Mouse (Mus musculus) bone marrow macrophage, adult 2 months (primary cell): ENCODE measurements around the gene Rnf157. TPM values are rescaled to one million over a fixed set of nuclear protein-coding genes. Genes with fewer than 3 reads are reported as not detected.

ENCODE experiments used
- H3K27ac ChIP-seq: 2 replicates; pipeline ENCODE4 v1.5.1; 2012; ENCODE audit warnings: low read depth, low read length; ENCODE audit not compliant: insufficient read depth
- H3K4me1 ChIP-seq: 2 replicates; pipeline ENCODE4 v1.6.1; 2012; ENCODE audit warnings: low read length; ENCODE audit not compliant: control insufficient read depth, insufficient read depth
- H3K4me3 ChIP-seq: 2 replicates; pipeline ENCODE4 v1.5.1; 2012; ENCODE audit warnings: mild to moderate bottlenecking, low read length, moderate library complexity; ENCODE audit not compliant: insufficient read depth
- CTCF ChIP-seq: IDR thresholded peaks from 2 replicates; pipeline ENCODE4 v1.5.1; 2012; ENCODE audit warnings: low read depth, mild to moderate bottlenecking, low read length, moderate library complexity
- POLR2A ChIP-seq: IDR thresholded peaks from 2 replicates; pipeline ENCODE4 v1.6.1; 2012; ENCODE audit warnings: mild to moderate bottlenecking, low read depth, low read length, borderline replicate concordance
- polyA plus RNA-seq: library from polyadenylated mRNA; stranded (reverse); fragments of >200 nt; gene quantifications from 2 replicates; pipeline ENCODE4 v1.2.4, GENCODE M21; 2012; ENCODE audit not compliant: missing spikeins, insufficient read depth, insufficient read length

Gene Rnf157
- polyA plus RNA-seq, 1 experiment = 12.4 TPM

- no peak for TF ChIP-seq CTCF
- no peak for TF ChIP-seq POLR2A
- peaks cover 10% of the 10 kb centered on the region for H3K4me1 ChIP-seq
- H3K4me3 ChIP-seq = no peak overlapping the region
- H3K27ac ChIP-seq = no peak overlapping the region
These were observed 29.5 kb upstream of the Rnf157 start for GRCm38 (mm10) chr11:116442129-116442866.

- Histone ChIP-seq H3K27ac (no peak overlapping the region), H3K4me1 (peaks cover 18% of the 10 kb centered on the region)
These were observed 27.7 kb upstream of the Rnf157 start for GRCm38 (mm10) chr11:116440408-116441068.

GRCm38 (mm10) chr11:116439269-116440240 is 26.7 kb upstream of the Rnf157 start:
- Histone ChIP-seq H3K27ac (no peak overlapping the region), H3K4me3 (no peak overlapping the region), H3K4me1 (peaks cover 18% of the 10 kb centered on the region)
- TF ChIP-seq CTCF = no peak

More at GRCm38 (mm10) chr11:116440408-116441068, 27.7 kb upstream of the Rnf157 start:
- no peak overlapping the region for H3K4me3 ChIP-seq
- TF ChIP-seq CTCF (no peak), POLR2A (no peak)

- no peak for TF ChIP-seq POLR2A
- no peak for TF ChIP-seq CTCF
- Histone ChIP-seq H3K4me1 (peaks cover 21% of the 10 kb centered on the region), H3K27ac (peak overlapping the region; percentile 86), H3K4me3 (peak overlapping the region; percentile 38)
These were observed 24.7 kb upstream of the Rnf157 start for GRCm38 (mm10) chr11:116437541-116437940.

GRCm38 (mm10) chr11:116436725-116437331 is 24.0 kb upstream of the Rnf157 start:
- TF ChIP-seq CTCF (0 out of 2 replicates have a peak, but pooled peaks have one; percentile 3), POLR2A (peak; percentile 23; the same call in 1 of the 2 replicates)
- peak overlapping the region; percentile 38 for H3K4me3 ChIP-seq
- H3K4me1 ChIP-seq = peaks cover 22% of the 10 kb centered on the region
- H3K27ac ChIP-seq = peak overlapping the region; percentile 86

GRCm38 (mm10) chr11:116435992-116436724 is 23.3 kb upstream of the Rnf157 start:
- TF ChIP-seq CTCF (no peak), POLR2A (no peak)
- peak overlapping the region; percentile 93 for H3K4me3 ChIP-seq
- H3K4me1 ChIP-seq = peaks cover 22% of the 10 kb centered on the region

GRCm38 (mm10) chr11:116434967-116435752 is 22.3 kb upstream of the Rnf157 start:
- H3K4me1 ChIP-seq = peaks cover 23% of the 10 kb centered on the region
- peak overlapping the region; percentile 86 for H3K27ac ChIP-seq
- peak overlapping the region; percentile 93 for H3K4me3 ChIP-seq
- TF ChIP-seq CTCF (no peak), POLR2A (no peak)

More at GRCm38 (mm10) chr11:116435992-116436724, 23.3 kb upstream of the Rnf157 start:
- peak overlapping the region; percentile 86 for H3K27ac ChIP-seq

- peak overlapping the region; percentile 86 for H3K27ac ChIP-seq
- peak overlapping the region; percentile 93 for H3K4me3 ChIP-seq
- peaks cover 29% of the 10 kb centered on the region for H3K4me1 ChIP-seq
- TF ChIP-seq POLR2A = no peak
- TF ChIP-seq CTCF = no peak
These were observed 21.6 kb upstream of the Rnf157 start for GRCm38 (mm10) chr11:116434287-116434966.
